Mouse (Mus musculus) Patski (cell line): Measurements from ENCODE around the gene Tulp4. TPM values are rescaled to one million over a fixed set of nuclear protein-coding genes. Genes with fewer than 3 reads are reported as not detected.

ENCODE experiments used
- ATAC-seq: fragments of 100-300 bp; one replicate; pipeline ENCODE4 v1.8.0; 2021
- CTCF ChIA-PET: fragments of 350-600 bp; sonication (Branson Sonifier 250); formaldehyde crosslinking; loops from one replicate; lab custom pipeline; 2022; ENCODE audit warnings: inconsistent platforms; lab: Charles Lee
- POLR2A ChIA-PET: fragments of 350-600 bp; sonication (Branson Sonifier 250); formaldehyde crosslinking; loops from one replicate; lab custom pipeline; 2022; ENCODE audit warnings: antibody characterized with exemption, inconsistent platforms; lab: Charles Lee
- DNase-seq: peaks from one replicate; pipeline ENCODE4 v3.0.0-alpha.2; 2011; ENCODE audit warnings: low read depth, low spot score
- H3K27me3 ChIP-seq: fragments of 371-371 bp; one replicate; pipeline ENCODE4 v1.5.1; 2021
- CTCF ChIP-seq: fragments of 100-300 bp; IDR thresholded peaks from one replicate; pipeline ENCODE4 v1.5.1; 2021
- in situ Hi-C: fragments of 300-500 bp; cut with MboI; formaldehyde crosslinking; loops from 3 replicates; pipeline ENCODE4 v1.11.1; 2018; ENCODE audit warnings: low pct_unique_long_range_greater_than_20kb, mixed read lengths
- polyA plus RNA-seq: library from polyadenylated mRNA; unstranded; gene quantifications from one replicate; pipeline ENCODE4 v1.2.3, GENCODE M21; 2021

Gene Tulp4
- polyA plus RNA-seq, 1 experiment from 2014 or later: 70.8 TPM

- no peak for ATAC-seq
- TF ChIP-seq CTCF: no peak
- in situ Hi-C loops: no loop called here
- POLR2A ChIA-PET: no interaction called here
- CTCF ChIA-PET: interaction anchor here (1.1 kb wide), 1 partner anchor 8 kb away, joined by 3 read pairs; no protein-coding TSS in a partner anchor
- no peaks in the 10 kb centered on the region for H3K27me3 ChIP-seq
- no peak for DNase-seq
Observed at GRCm38 (mm10) chr17:6117917-6118316, 11.7 kb downstream of the Tulp4 start.

DNA sequence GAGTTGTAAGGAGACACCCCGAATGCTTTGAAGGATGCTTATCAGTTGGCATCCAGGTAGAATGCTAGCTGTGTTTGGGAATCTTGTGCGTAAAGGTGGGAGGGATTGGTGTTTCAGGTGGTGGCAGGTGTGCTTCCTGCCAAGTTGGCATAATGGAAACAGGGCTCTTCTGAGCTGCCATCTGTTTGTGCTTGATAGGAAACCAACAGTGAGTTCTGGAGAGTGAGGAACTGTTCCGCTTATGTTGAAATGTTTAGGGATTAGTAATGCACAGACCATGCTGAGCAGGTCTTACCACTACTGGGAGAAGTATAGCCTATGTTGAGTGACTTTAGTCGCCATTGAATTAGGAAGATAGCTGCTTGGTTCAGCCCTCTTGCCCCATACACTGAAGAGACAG is 12.6 kb downstream of the Tulp4 start:
- no peak for ATAC-seq
- no peaks in the 10 kb centered on the region for H3K27me3 ChIP-seq
- TF ChIP-seq CTCF: no peak
- in situ Hi-C loops: no loop called here
- DNase-seq: no peak
- CTCF ChIA-PET: interaction anchor here (1.1 kb wide), 1 partner anchor 9 kb away, joined by 3 read pairs; no protein-coding TSS in a partner anchor
- POLR2A ChIA-PET: no interaction called here

GRCm38 (mm10) chr17:6123776-6124175 is 17.5 kb downstream of the Tulp4 start:
- no peak for DNase-seq
- CTCF ChIA-PET: interaction anchor here (1.5 kb wide), 1 partner anchor 12 kb away, joined by 3 read pairs; no protein-coding TSS in a partner anchor
- in situ Hi-C loops: no loop called here
- POLR2A ChIA-PET: no interaction called here
- no peaks in the 10 kb centered on the region for H3K27me3 ChIP-seq
- no peak for ATAC-seq
- no peak for TF ChIP-seq CTCF

DNA sequence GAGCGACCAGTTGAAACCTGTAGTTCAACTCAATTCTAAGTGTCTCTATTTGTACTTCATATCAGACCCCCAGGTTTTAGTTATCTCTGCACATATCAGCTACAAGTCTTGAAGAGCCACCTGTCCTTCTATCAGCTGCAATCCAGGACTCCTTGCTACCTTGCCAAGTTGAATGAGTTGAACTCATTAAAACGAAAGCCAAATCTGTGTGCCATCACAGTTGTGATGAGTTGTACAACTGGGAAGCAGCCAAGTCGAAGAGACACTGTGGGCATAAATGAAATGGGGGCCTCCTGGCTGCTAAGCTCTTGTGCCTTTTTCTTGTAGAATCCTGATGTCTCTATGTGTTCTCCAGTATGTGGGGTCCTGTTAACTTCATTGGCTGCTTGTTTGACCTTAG is 19.2 kb downstream of the Tulp4 start:
- no peak for TF ChIP-seq CTCF
- DNase-seq: no peak
- POLR2A ChIA-PET: interaction anchor here (1.1 kb wide), 1 partner anchor 18 kb away, joined by 3 read pairs; no protein-coding TSS in a partner anchor
- in situ Hi-C loops: no loop called here
- CTCF ChIA-PET: interaction anchor here (1.5 kb wide), 1 partner anchor 14 kb away, joined by 3 read pairs; no protein-coding TSS in a partner anchor
- H3K27me3 ChIP-seq: no peaks in the 10 kb centered on the region
- ATAC-seq: no peak

GRCm38 (mm10) chr17:6128039-6128438 is 21.8 kb downstream of the Tulp4 start:
- H3K27me3 ChIP-seq: no peaks in the 10 kb centered on the region
- POLR2A ChIA-PET: interaction anchor here (0.7 kb wide), 1 partner anchor 17 kb away, joined by 3 read pairs; no protein-coding TSS in a partner anchor
- ATAC-seq (peak; percentile 67), DNase-seq (no peak)
- no peak for TF ChIP-seq CTCF
- CTCF ChIA-PET: interaction anchor here (0.6 kb wide), 1 partner anchor 150 kb away, joined by 3 read pairs; no protein-coding TSS in a partner anchor
- in situ Hi-C loops: no loop called here

- TF ChIP-seq CTCF: no peak
- POLR2A ChIA-PET: no interaction called here
- in situ Hi-C loops: no loop called here
- CTCF ChIA-PET: no interaction called here
- DNase-seq (no peak), ATAC-seq (no peak)
- no peaks in the 10 kb centered on the region for H3K27me3 ChIP-seq
Observed at GRCm38 (mm10) chr17:6129361-6129760, 23.1 kb downstream of the Tulp4 start.

- DNase-seq: no peak
- in situ Hi-C loops: no loop called here
- H3K27me3 ChIP-seq: no peaks in the 10 kb centered on the region
- TF ChIP-seq CTCF: no peak
- no peak for ATAC-seq
- POLR2A ChIA-PET: no interaction called here
- CTCF ChIA-PET: no interaction called here
Observed at GRCm38 (mm10) chr17:6131083-6131482, 24.8 kb downstream of the Tulp4 start.

GRCm38 (mm10) chr17:6140875-6141274 is 34.6 kb downstream of the Tulp4 start:
- no peaks in the 10 kb centered on the region for H3K27me3 ChIP-seq
- in situ Hi-C loops: no loop called here
- ChIA-PET CTCF (interaction anchor here (1.0 kb wide), 1 partner anchor 10 kb away, joined by 3 read pairs; no protein-coding TSS in a partner anchor), POLR2A (no interaction called here)
- ATAC-seq (peak; percentile 69), DNase-seq (peak; percentile 63)
- no peak for TF ChIP-seq CTCF

- in situ Hi-C loops: no loop called here
- TF ChIP-seq CTCF: no peak
- no peak for ATAC-seq
- CTCF ChIA-PET: interaction anchor here (1.0 kb wide), 1 partner anchor 9 kb away, joined by 3 read pairs; no protein-coding TSS in a partner anchor
- H3K27me3 ChIP-seq: no peaks in the 10 kb centered on the region
- DNase-seq: no peak
- POLR2A ChIA-PET: no interaction called here
Observed at GRCm38 (mm10) chr17:6141344-6141743, 35.1 kb downstream of the Tulp4 start.

GRCm38 (mm10) chr17:6145244-6145643 is 39.0 kb downstream of the Tulp4 start:
- CTCF ChIA-PET: interaction anchor here (0.7 to 1.2 kb wide), 2 partner anchors 10 to 11 kb away, joined by 3 read pairs; no protein-coding TSS in a partner anchor
- in situ Hi-C loops: no loop called here

DNA sequence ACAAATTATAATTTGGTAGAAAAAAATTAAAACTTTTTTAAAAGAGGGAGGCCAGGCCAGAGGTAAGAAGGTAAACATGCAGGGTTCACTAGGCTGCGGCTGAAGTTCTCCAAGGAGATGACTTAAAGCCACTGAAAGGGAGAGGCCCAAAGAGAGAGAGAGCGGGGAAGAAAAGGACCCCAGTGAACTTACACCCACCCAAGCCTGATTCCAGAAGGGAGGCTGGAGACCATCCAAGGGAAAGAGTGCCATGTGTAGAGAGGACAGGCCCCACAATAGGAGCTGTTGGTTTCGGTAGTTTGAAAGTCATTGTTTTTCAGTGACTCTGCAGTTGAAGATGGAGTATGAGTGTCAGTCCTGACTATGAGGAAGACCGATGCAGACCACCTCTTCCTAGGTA is 46.7 kb downstream of the Tulp4 start:
- in situ Hi-C loops: no loop called here
- POLR2A ChIA-PET: no interaction called here
- H3K27me3 ChIP-seq: no peaks in the 10 kb centered on the region
- ATAC-seq (no peak), DNase-seq (no peak)
- TF ChIP-seq CTCF: no peak
- CTCF ChIA-PET: interaction anchor here (1.0 kb wide), 1 partner anchor 15 kb away, joined by 3 read pairs; no protein-coding TSS in a partner anchor

More at GRCm38 (mm10) chr17:6145244-6145643, 39.0 kb downstream of the Tulp4 start:
- DNase-seq (no peak), ATAC-seq (no peak)
- no peaks in the 10 kb centered on the region for H3K27me3 ChIP-seq
- POLR2A ChIA-PET: interaction anchor here (0.6 kb wide), 1 partner anchor 15 kb away, joined by 3 read pairs; no protein-coding TSS in a partner anchor
- no peak for TF ChIP-seq CTCF
